Mouse (Mus musculus) ovary, postnatal 10 days (tissue): ENCODE data around the gene Il21r.

Experiments used
- DNase-seq: peaks from one replicate; pipeline ENCODE4 v3.0.0; 2022; ENCODE audit warnings: low spot score

The Il21r gene

GRCm38 (mm10) chr7:125601280-125601670 lies 2.0 kb upstream of the Il21r start:
- no peak for DNase-seq

GRCm38 (mm10) chr7:125601821-125602448 lies 1.3 kb upstream of the Il21r start:
- no peak for DNase-seq

- no peak for DNase-seq
These were observed 1.4 kb downstream of the Il21r start for GRCm38 (mm10) chr7:125604362-125605319.

GRCm38 (mm10) chr7:125605725-125606139 lies 2.5 kb downstream of the Il21r start:
- no peak for DNase-seq

GRCm38 (mm10) chr7:125606265-125607164 lies 3.3 kb downstream of the Il21r start:
- no peak for DNase-seq

GRCm38 (mm10) chr7:125607384-125608182 lies 4.4 kb downstream of the Il21r start:
- DNase-seq: no peak

GRCm38 (mm10) chr7:125608183-125608688 lies 5.0 kb downstream of the Il21r start:
- DNase-seq: no peak

GRCm38 (mm10) chr7:125613579-125613978 lies 10.3 kb downstream of the Il21r start:
- DNase-seq: no peak

- DNase-seq: no peak
These were observed 12.2 kb downstream of the Il21r start for GRCm38 (mm10) chr7:125615453-125615852.

GRCm38 (mm10) chr7:125618016-125618415 lies 14.8 kb downstream of the Il21r start:
- DNase-seq: no peak

- DNase-seq: no peak
These were observed 16.8 kb downstream of the Il21r start for GRCm38 (mm10) chr7:125620077-125620476.

GRCm38 (mm10) chr7:125622741-125623685 lies 19.8 kb downstream of the Il21r start:
- DNase-seq: no peak

- DNase-seq: no peak
These were observed 22.0 kb downstream of the Il21r start for GRCm38 (mm10) chr7:125625219-125625618.

- DNase-seq: no peak
These were observed 22.6 kb downstream of the Il21r start for GRCm38 (mm10) chr7:125625829-125626228.

- no peak for DNase-seq
These were observed 27.1 kb downstream of the Il21r start for GRCm38 (mm10) chr7:125630317-125630716.

- DNase-seq: no peak
These were observed 27.8 kb downstream of the Il21r start for GRCm38 (mm10) chr7:125630989-125631388.

- DNase-seq: no peak
These were observed 34.3 kb downstream of the Il21r start for GRCm38 (mm10) chr7:125637220-125638140.

- no peak for DNase-seq
These were observed 35.1 kb downstream of the Il21r start for GRCm38 (mm10) chr7:125638376-125638775.

GRCm38 (mm10) chr7:125638870-125639386 lies 35.7 kb downstream of the Il21r start:
- peak; percentile 16 for DNase-seq
